Mouse (Mus musculus) left cerebral cortex, postnatal 10 days (tissue): ENCODE results near the gene Pan3. TPM values are rescaled to one million over a fixed set of nuclear protein-coding genes. Genes with fewer than 3 reads are reported as not detected.

Experiments
- DNase-seq, 2 experiments: peaks; one replicate each; pipeline ENCODE4 v3.0.0; 2021 to 2022; ENCODE audit warnings: low spot score in 2 of 2, mixed read lengths in 1 of 2; ENCODE audit errors: extremely low spot score in 1 of 2
- intact Hi-C: fragments of 180-260 bp; cut with DNase I; formaldehyde crosslinking; loops from one replicate; pipeline ENCODE4 v1.15.1; 2025
- total RNA-seq, 2 experiments: library from RNA; stranded (reverse); gene quantifications; 2 replicates each; pipeline ENCODE4 v1.2.3; 2021

Gene Pan3
- total RNA-seq = 10 to 100 TPM; 85.0 to 96.8 TPM

GRCm38 (mm10) chr5:147429535-147430305 lies at the start of gene Pan3:
TSS of gene Pan3 (plus strand) at chr5:147430161.
- DNase-seq = peak; percentile 86 to 97
- intact Hi-C loops = loop anchor here (10.0 kb wide), 1 partner anchor 105 kb away; no protein-coding TSS in a partner anchor

- DNase-seq = peak in 1 of 2 experiments; percentile 28
- intact Hi-C loops = no loop called here
These were observed 48.6 kb upstream of the Pan3 start for GRCm38 (mm10) chr5:147381396-147381795.

GRCm38 (mm10) chr5:147386865-147387264 lies 43.1 kb upstream of the Pan3 start:
- DNase-seq = no peak
- intact Hi-C loops = no loop called here

DNA sequence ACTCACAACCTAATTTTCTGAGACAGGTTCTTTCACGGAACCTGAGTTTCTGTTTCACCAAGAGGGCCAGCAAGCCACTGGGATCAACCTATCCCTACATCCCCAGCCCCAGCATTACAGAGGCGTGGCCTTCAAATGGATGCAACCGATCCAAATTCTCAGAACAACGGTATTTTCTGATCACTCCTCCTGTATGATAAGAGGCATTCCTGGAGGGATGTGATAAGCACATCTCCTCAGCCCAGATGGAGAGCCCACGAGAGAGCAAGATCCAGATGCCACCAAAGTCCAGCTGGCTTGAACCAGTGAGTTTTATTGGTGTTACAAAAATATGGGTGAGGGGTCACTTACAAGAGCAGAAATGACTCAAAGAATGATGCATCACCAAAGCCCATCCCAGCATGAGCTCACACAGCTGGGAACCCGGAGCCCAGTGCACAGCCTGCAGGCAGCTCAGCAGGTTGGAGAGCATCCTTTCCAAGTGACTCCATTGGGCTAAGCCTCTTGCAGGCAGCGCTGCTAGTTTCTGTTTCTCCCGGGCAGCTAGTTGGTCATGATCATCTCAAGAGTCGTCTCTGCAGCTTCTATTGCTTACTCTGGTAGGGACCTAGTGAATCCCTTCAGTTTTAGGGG lies 41.5 kb upstream of the Pan3 start:
- DNase-seq = no peak
- intact Hi-C loops = no loop called here

GRCm38 (mm10) chr5:147389052-147389451 lies 40.9 kb upstream of the Pan3 start:
- no peak for DNase-seq
- intact Hi-C loops = no loop called here

DNA sequence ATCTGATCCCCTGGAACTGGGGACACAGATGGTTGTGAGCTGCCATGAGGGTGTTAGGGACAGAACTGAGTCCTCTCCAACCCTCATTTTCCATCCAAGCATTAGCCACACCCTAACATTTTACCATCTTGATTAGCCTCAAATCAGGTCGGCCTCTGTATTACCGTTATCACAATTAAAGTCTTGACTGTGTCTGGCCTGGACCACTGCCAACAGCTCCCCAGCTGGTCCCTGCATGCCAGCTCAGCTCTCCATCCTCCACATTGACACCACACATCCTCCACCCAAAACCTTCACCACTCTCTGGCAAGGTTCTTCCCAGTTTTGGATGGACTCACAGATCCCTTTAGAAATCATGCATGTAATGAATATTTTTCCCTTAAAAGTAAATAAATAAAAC lies 39.2 kb upstream of the Pan3 start:
- DNase-seq = peak in 1 of 2 experiments; percentile 37
- intact Hi-C loops = no loop called here

GRCm38 (mm10) chr5:147392667-147393213 lies 37.2 kb upstream of the Pan3 start:
- intact Hi-C loops = no loop called here
- no peak for DNase-seq

GRCm38 (mm10) chr5:147395050-147395449 lies 34.9 kb upstream of the Pan3 start:
- no peak for DNase-seq
- intact Hi-C loops = no loop called here

GRCm38 (mm10) chr5:147399843-147400504 lies 30.0 kb upstream of the Pan3 start, which contains the start of gene Flt3:
TSS of gene Flt3 (minus strand) at chr5:147400489.
- intact Hi-C loops = loop anchor here (10.0 kb wide), 1 partner anchor 445 kb away; no protein-coding TSS in a partner anchor
- DNase-seq = peak in 1 of 2 experiments; percentile 58

GRCm38 (mm10) chr5:147400505-147400979 lies 29.4 kb upstream of the Pan3 start:
- intact Hi-C loops = loop anchor here (10.0 kb wide), 1 partner anchor 444 kb away; no protein-coding TSS in a partner anchor
- no peak for DNase-seq

GRCm38 (mm10) chr5:147401024-147401423 lies 28.9 kb upstream of the Pan3 start:
- intact Hi-C loops = loop anchor here (10.0 kb wide), 1 partner anchor 444 kb away; no protein-coding TSS in a partner anchor
- no peak for DNase-seq

GRCm38 (mm10) chr5:147402505-147402904 lies 27.5 kb upstream of the Pan3 start:
- intact Hi-C loops = loop anchor here (10.0 kb wide), 1 partner anchor 442 kb away; no protein-coding TSS in a partner anchor
- peak; percentile 20 to 66 for DNase-seq

- intact Hi-C loops = loop anchor here (10.0 kb wide), 1 partner anchor 439 kb away; no protein-coding TSS in a partner anchor
- DNase-seq = no peak
These were observed 23.8 kb upstream of the Pan3 start for GRCm38 (mm10) chr5:147406135-147406534.

- peak in 1 of 2 experiments; percentile 44 for DNase-seq
- intact Hi-C loops = loop anchor here (10.0 kb wide), 1 partner anchor 436 kb away; no protein-coding TSS in a partner anchor
These were observed 21.2 kb upstream of the Pan3 start for GRCm38 (mm10) chr5:147408731-147409130.

GRCm38 (mm10) chr5:147410585-147410984 lies 19.4 kb upstream of the Pan3 start:
- intact Hi-C loops = no loop called here
- peak in 1 of 2 experiments; percentile 34 for DNase-seq

GRCm38 (mm10) chr5:147417986-147418385 lies 12.0 kb upstream of the Pan3 start:
- no peak for DNase-seq
- intact Hi-C loops = no loop called here

DNA sequence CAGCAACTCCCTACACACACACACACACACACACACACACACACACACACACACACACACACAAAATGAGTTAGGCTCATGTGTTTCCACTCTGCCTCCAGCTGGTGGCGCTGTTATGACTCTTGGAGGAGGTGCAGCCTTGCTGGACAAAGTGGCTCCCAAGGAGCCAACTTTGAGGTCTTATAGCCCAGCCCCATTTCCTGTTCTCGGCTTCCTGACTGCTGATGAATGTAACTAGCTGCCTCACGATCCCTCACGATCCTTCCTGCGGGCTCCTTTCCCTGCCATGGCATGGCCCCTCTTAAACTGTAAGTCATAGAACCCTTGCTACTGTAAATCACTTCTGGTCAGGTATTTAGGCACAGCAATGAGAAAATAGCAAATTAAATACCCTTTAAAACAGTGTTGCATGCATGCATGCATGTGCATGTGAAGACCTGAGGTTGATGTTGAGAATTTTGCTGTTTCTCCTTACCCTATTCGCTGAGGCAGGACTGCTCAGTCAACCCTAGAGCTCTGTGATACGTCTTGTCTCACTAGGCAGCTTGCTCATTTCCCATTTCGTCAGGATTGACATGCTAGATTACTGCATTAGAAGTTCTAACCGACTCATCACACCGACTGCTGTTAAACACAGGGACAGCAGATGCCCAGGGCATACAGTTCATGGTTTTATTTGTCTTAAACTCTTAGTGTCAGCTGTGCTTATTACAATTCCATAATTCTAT lies 11.4 kb upstream of the Pan3 start:
- intact Hi-C loops = no loop called here
- peak in 1 of 2 experiments; percentile 76 for DNase-seq

- DNase-seq = peak in 1 of 2 experiments; percentile 39
These were observed 6.3 kb upstream of the Pan3 start for GRCm38 (mm10) chr5:147423612-147424011.

More at GRCm38 (mm10) chr5:147423612-147424011, 6.3 kb upstream of the Pan3 start:
- intact Hi-C loops = loop anchor here (10.0 kb wide), 1 partner anchor 111 kb away; no protein-coding TSS in a partner anchor
